Mouse (Mus musculus) forebrain, embryonic 12.5 days (tissue): Measurements from ENCODE around the gene Gpatch4. TPM values are rescaled to one million over a fixed set of nuclear protein-coding genes. Genes with fewer than 3 reads are reported as not detected.

Experiments
- polyA plus RNA-seq: library from polyadenylated mRNA; unstranded; fragments of >200 nt; fragmentation: Nextera tagmentation; extraction: Ambion mirVana; gene quantifications from 2 replicates; pipeline ENCODE4 v1.2.1, GENCODE M21; 2016

The Gpatch4 gene
- polyA plus RNA-seq, 1 experiment from 2014 or later, result 31.4 TPM

Other genes with a start within 250 kb of the Gpatch4 start
- gene Ntrk1, start 247.9 kb upstream of the Gpatch4 start, polyA plus RNA-seq, result 1.1 and 1.4 TPM in 2 replicates
- 0.65 and 1.0 TPM in 2 replicates for gene Insrr, start 246.2 kb upstream of the Gpatch4 start, polyA plus RNA-seq
- gene Pear1, start 218.8 kb upstream of the Gpatch4 start, polyA plus RNA-seq, result 5.7 and 6.8 TPM in 2 replicates
- not detected in 2 replicates for gene Sh2d2a, start 196.4 kb upstream of the Gpatch4 start, polyA plus RNA-seq
- 15.8 and 15.9 TPM in 2 replicates for gene Prcc, start 157.5 kb upstream of the Gpatch4 start, polyA plus RNA-seq
- 251 and 295 TPM in 2 replicates for gene Hdgf, start 136.8 kb upstream of the Gpatch4 start, polyA plus RNA-seq
- 75.8 and 86.1 TPM in 2 replicates for gene Mrpl24, start 123.6 kb upstream of the Gpatch4 start, polyA plus RNA-seq
- gene Isg20l2, start 112.8 kb upstream of the Gpatch4 start, polyA plus RNA-seq, result 80.5 and 88.2 TPM in 2 replicates
- 20.5 and 23.7 TPM in 2 replicates for gene Rrnad1, start 112.4 kb upstream of the Gpatch4 start, polyA plus RNA-seq
- 246 TPM in 2 replicates for gene Crabp2, start 94.4 kb upstream of the Gpatch4 start, polyA plus RNA-seq
- 148 and 162 TPM in 2 replicates for gene Nes, start 72.0 kb upstream of the Gpatch4 start, polyA plus RNA-seq
- gene Bcan, start 42.9 kb upstream of the Gpatch4 start, polyA plus RNA-seq, result 1.7 and 3.6 TPM in 2 replicates
- not detected in 2 replicates for gene Hapln2, start 15.5 kb upstream of the Gpatch4 start, polyA plus RNA-seq
- 121 and 132 TPM in 2 replicates for gene Naxe, start 15.4 kb downstream of the Gpatch4 start, polyA plus RNA-seq
- gene Ttc24, start 35.2 kb downstream of the Gpatch4 start, polyA plus RNA-seq, result 0.08 and 0.14 TPM in 2 replicates
- gene Iqgap3, start 38.9 kb downstream of the Gpatch4 start, polyA plus RNA-seq, result 24.9 and 27.3 TPM in 2 replicates
- gene Mef2d, start 99.3 kb downstream of the Gpatch4 start, polyA plus RNA-seq, result 17.7 and 20.3 TPM in 2 replicates
- 0.28 TPM in 1 of 2 replicates, not detected in the other for gene Rhbg, start 211.6 kb downstream of the Gpatch4 start, polyA plus RNA-seq
- 0.31 TPM in 1 of 2 replicates, not detected in the other for gene Gm38392, start 244.1 kb downstream of the Gpatch4 start, polyA plus RNA-seq